ENCODE assay signal across 15 mouse cellular contexts in the genomic region with DNA sequence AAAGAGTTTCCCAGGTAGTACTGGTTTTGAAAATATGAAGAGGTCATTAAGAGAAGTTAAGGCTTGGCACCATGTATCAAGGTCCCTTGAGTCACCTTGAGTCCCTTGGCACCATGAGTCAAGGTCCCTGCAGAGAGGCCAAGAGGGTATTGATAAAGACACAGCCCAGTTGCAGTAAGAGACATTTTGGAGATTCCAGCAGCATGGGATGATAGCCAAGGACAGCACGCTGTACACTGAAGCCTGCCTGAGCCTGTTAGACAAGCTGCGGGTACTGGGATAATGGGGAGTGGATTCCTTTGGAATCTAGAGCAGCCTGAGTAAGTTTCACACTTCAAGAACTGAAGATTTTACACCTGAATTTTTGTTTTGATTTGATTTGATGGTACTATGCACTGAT.
"Had no signal": no experiment of that assay in that cellular context is flagged by ENCODE, and none has a peak within 500 bp of the region (broad histone marks: within the 10 kb centered on the region; RNA-seq: fewer than 3 reads in every experiment).

No protein-coding gene starts in this region.

- DNase-seq: gastrocnemius, adult 2 months; gastrocnemius, postnatal 10 days; gastrocnemius, postnatal 25 days; heart, adult 11 months; heart, adult 2 months; heart, postnatal 14 days; heart, postnatal 36 days; kidney, adult 11 months; kidney, adult 2 months; kidney, adult 9 months; kidney, postnatal 14 days; kidney, postnatal 36 days; layer of hippocampus, adult 9-11 months; layer of hippocampus, postnatal 36 days; left cerebral cortex, postnatal 4 days had no signal
